Mouse (Mus musculus): Measurements from ENCODE around the gene Amigo1. TPM values are rescaled to one million over a fixed set of nuclear protein-coding genes. Genes with fewer than 3 reads are reported as not detected.

Amigo1 gene
- polyA plus RNA-seq, 1 experiment from 2014 or later, result 2.0 TPM

DNA sequence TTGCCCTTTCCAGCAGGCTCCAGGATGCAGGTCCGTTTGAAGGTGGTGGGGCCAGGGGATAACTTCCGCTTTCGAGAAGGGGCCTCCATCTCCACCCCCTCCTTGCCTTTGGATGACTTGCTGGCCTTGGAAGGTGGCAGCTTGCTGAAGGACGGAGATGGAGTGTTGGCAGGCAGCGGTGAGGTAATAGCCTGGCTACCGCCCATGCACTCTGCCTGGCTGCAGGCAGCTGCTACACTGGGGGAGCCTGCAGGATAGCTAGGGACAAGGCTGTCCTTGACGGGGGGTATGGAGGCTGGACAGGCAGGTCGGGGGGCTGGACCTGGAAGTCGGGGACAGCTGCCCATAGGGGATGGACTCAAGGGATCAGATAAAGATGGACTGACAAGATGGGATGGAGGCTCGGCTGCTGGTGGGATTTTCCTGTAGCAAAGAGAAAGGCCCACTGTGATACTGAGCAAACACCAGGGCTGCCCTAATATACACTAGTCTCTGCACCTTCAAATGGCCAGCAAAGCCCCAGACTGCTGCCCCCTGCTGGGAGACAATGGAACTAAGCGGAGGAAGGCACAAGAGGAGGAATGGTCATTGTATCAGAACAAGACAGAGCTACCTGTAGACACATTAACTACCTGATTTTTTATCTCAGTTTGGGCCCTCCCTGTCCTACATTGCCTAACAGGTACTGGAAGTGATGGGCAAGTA lies 17.6 kb downstream of the Amigo1 start:
- no peak overlapping the region for H3K9ac ChIP-seq
- H3K9me3 ChIP-seq, result no peaks in the 10 kb centered on the region
- H3K4me1 ChIP-seq, result peaks cover 52% of the 10 kb centered on the region
- H3K4me3 ChIP-seq, result no peak overlapping the region
- no peaks in the 10 kb centered on the region for H3K27me3 ChIP-seq
- WGBS, result 72% methylated on average over 11 of the region's 11 CpGs
- no peak overlapping the region for H3K4me2 ChIP-seq
- peaks cover 30% of the 10 kb centered on the region; the same call in 1 of the 2 replicates for H3K36me3 ChIP-seq
- ATAC-seq (ENCODE audit: borderline replicate concordance, extremely low read depth, low FRiP score, low TSS enrichment), result no peak
- no peak overlapping the region for H3K27ac ChIP-seq

DNA sequence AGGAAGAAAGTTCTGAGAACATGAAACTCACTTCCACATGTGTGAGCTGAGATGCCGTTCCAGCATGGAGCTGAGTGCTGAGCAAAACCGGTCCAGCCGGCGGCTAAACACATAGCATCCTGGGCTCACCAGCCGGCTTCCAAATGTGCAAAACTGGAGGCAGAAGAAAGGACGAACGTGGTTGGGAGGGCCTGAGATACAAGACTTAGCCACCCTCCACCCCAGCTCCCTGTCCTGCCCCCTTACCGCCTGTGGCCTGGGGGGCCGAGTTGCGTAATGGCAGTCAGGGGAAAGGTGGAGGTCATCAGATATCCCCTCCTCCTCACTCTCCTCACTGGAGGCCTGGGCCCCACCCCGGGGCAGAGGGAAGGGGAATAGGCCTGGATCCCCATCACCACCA lies 18.3 kb downstream of the Amigo1 start:
- no peak overlapping the region for H3K4me3 ChIP-seq
- no peak for ATAC-seq (ENCODE audit: borderline replicate concordance, extremely low read depth, low FRiP score, low TSS enrichment)
- WGBS, result 66% methylated on average over 11 of the region's 11 CpGs
- H3K27ac ChIP-seq, result 0 out of 2 replicates have a peak overlapping the region, but pooled peaks have one; percentile 13
- H3K9me3 ChIP-seq, result no peaks in the 10 kb centered on the region
- no peak overlapping the region for H3K4me2 ChIP-seq
- H3K36me3 ChIP-seq, result peaks cover 30% of the 10 kb centered on the region; the same call in 1 of the 2 replicates
- no peaks in the 10 kb centered on the region for H3K27me3 ChIP-seq
- peaks cover 59% of the 10 kb centered on the region for H3K4me1 ChIP-seq
- H3K9ac ChIP-seq, result no peak overlapping the region

DNA sequence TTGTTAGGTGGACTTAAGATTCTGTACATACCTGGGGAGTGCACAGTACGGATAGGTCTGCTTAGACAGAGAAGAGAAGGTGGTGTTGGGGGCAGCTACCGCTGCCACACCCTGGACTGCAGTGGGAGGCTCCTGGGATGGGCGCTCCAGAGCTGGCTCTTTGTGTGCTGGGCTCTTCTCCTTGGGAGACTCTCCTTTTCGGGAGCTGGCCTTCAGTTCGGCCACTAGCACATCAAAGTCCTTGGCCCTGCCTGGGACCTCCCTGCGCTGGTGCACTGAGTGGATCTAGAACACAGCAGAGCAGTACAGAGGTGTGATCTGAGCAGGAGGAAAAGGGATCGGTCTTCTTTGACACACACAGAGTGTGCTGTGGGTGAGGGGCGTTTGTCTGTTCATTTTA lies 19.5 kb downstream of the Amigo1 start:
- no peaks in the 10 kb centered on the region for H3K9me3 ChIP-seq
- H3K4me3 ChIP-seq, result no peak overlapping the region
- ATAC-seq (ENCODE audit: borderline replicate concordance, extremely low read depth, low FRiP score, low TSS enrichment), result no peak
- no peak overlapping the region for H3K27ac ChIP-seq
- H3K4me1 ChIP-seq, result peaks cover 56% of the 10 kb centered on the region
- H3K27me3 ChIP-seq, result no peaks in the 10 kb centered on the region
- WGBS, result 89% methylated on average over 8 of the region's 8 CpGs
- H3K36me3 ChIP-seq, result peaks cover 30% of the 10 kb centered on the region; the same call in 1 of the 2 replicates
- no peak overlapping the region for H3K9ac ChIP-seq
- no peak overlapping the region for H3K4me2 ChIP-seq

DNA sequence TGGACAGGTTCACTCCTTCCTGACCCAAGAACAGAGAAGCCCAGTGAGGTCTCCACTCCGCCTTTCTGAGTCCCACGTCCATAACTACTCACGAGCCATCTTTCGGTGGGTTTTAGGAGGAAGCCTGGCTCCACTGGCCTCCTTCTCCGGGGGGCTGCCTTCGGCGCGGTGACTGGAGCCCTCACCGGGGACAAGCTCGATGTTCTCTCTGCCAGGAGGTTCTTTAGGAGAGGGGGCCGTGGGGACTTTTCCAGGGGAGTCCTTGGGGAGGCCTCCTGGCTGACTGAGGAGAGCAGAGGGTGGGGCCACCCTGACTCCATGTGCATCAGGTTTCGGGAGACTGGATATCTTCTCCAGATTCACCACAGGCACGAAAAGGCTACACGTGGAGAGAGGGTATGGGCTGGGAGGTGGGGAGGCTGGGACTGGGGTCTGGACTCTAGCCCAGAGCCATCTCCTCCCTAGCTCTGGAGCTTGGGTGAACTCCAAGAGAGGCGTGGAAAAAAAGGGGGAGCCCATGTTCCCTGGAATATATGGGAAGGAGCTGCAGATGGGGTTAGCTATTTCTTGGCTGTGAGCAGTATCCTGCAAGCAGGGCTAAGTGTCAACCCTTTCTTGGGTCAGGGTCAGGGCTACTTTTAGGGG lies 20.7 kb downstream of the Amigo1 start:
- peaks cover 52% of the 10 kb centered on the region for H3K4me1 ChIP-seq
- peak overlapping the region; percentile 42; the same call in 1 of the 2 replicates for H3K27ac ChIP-seq
- H3K36me3 ChIP-seq, result peaks cover 30% of the 10 kb centered on the region; the same call in 1 of the 2 replicates
- H3K27me3 ChIP-seq, result no peaks in the 10 kb centered on the region
- peak; percentile 10; the same call in 1 of the 2 replicates for ATAC-seq (ENCODE audit: borderline replicate concordance, extremely low read depth, low FRiP score, low TSS enrichment)
- H3K9ac ChIP-seq, result no peak overlapping the region
- H3K4me2 ChIP-seq, result 0 out of 2 replicates have a peak overlapping the region, but pooled peaks have one; percentile 1
- WGBS, result 69% methylated on average over 15 of the region's 15 CpGs
- H3K4me3 ChIP-seq, result no peak overlapping the region
- no peaks in the 10 kb centered on the region for H3K9me3 ChIP-seq

DNA sequence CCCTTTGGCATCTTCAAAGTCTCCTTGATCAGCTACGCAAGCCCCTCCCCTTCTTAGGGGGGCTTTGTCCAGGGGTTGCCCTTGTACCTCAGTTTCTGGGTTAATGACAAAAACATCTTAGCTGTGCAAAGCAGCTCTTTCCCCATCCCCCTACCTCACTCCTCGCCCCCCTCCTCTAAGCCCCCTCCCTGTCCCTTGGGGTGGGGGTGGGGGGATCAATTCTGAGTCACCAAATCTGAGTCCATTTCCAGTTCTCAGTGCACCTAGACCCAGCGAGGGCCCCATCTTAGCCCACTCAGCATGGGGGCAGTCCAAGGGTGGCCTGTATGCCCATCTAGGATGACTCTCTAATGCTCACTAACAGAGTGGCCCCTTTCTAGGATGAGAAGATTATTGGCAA lies 22.9 kb downstream of the Amigo1 start:
- Histone ChIP-seq H3K36me3 (peaks cover 22% of the 10 kb centered on the region; the same call in 1 of the 2 replicates), H3K9ac (peak overlapping the region; percentile 59; the same call in 1 of the 2 replicates), H3K27ac (no peak overlapping the region), H3K4me1 (peaks cover 38% of the 10 kb centered on the region), H3K4me3 (peak overlapping the region; percentile 56), H3K27me3 (no peaks in the 10 kb centered on the region), H3K4me2 (peak overlapping the region; percentile 84), H3K9me3 (no peaks in the 10 kb centered on the region)
- 55% methylated on average over 3 of the region's 3 CpGs for WGBS
- no peak for ATAC-seq (ENCODE audit: borderline replicate concordance, extremely low read depth, low FRiP score, low TSS enrichment)

DNA sequence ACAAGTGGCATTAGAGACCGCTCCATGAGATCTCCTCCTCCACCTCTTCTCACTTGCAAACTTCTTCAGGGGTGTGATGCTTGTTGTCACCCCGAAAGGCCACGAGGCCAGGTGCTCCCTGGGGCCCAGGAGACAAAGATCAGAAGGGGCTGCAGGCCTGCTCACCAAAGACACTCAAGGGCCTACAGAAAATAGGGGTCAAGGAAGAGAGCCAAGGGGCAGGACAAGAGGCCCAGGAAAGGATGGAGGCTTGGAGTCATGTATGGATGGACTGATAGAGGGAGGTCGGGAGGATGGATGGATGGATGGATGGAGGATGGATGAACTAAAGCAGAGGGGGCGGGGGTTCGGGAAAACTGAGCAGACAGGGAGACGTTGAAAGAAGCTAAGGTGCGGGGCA lies 23.4 kb downstream of the Amigo1 start:
- no peak for ATAC-seq (ENCODE audit: borderline replicate concordance, extremely low read depth, low FRiP score, low TSS enrichment)
- 5% methylated on average over 8 of the region's 8 CpGs for WGBS
- no peak overlapping the region for H3K27ac ChIP-seq

DNA sequence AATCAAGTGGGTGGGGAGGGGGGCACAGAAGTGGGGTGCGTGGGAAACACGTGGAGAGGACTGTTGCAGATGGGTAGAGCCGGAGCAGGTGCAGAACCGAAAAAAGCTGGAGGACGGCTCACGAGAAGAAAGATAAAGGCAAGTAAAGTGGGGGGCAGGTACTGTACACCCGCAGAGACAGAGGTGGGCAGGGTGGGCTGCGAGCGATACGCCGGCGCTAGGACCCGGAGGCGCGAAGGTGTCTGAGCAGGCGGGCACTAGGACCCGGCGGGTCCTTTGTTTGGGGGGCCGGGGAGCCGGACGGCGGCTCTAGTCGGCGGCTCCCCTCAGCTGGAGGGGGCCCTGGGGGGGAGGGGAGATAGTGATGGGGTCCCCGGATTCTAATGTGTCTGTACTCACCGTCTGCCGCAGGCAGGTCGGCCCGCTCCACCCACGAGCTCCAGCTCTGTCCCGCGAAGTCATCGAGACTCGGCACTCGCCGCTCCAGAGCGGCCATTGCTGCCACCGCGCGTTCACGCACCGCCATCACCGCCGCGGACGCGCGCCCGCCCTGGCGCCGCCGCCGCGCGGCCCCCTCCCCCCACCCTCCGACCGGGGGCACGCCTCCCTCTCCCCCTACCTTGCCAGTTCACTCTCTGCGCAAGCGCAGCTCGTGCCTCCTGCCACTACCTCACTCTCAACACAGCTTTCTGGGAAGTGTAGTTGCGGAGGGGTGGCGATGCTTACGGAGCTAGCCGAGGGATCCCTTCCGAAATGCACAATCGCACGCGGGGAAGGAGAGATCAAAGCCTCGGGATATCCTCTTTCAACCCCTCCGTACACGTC lies 24.0 kb downstream of the Amigo1 start:
- Histone ChIP-seq H3K9ac (peak overlapping the region; percentile 59), H3K27me3 (no peaks in the 10 kb centered on the region), H3K9me3 (no peaks in the 10 kb centered on the region), H3K4me3 (peak overlapping the region; percentile 56), H3K36me3 (peaks cover 13% of the 10 kb centered on the region; the same call in 1 of the 2 replicates), H3K27ac (peak overlapping the region; percentile 88), H3K4me2 (peak overlapping the region; percentile 84), H3K4me1 (peaks cover 34% of the 10 kb centered on the region)
- ATAC-seq (ENCODE audit: borderline replicate concordance, extremely low read depth, low FRiP score, low TSS enrichment), result peak; percentile 93
- WGBS, result under 1% methylated on average over 69 of the region's 72 CpGs

More for the DNA sequence above, 23.4 kb downstream of the Amigo1 start:
- Histone ChIP-seq H3K4me3 (peak overlapping the region; percentile 56), H3K27me3 (no peaks in the 10 kb centered on the region), H3K4me2 (peak overlapping the region; percentile 84), H3K9me3 (no peaks in the 10 kb centered on the region), H3K4me1 (peaks cover 36% of the 10 kb centered on the region), H3K36me3 (peaks cover 18% of the 10 kb centered on the region; the same call in 1 of the 2 replicates), H3K9ac (peak overlapping the region; percentile 59)

DNA sequence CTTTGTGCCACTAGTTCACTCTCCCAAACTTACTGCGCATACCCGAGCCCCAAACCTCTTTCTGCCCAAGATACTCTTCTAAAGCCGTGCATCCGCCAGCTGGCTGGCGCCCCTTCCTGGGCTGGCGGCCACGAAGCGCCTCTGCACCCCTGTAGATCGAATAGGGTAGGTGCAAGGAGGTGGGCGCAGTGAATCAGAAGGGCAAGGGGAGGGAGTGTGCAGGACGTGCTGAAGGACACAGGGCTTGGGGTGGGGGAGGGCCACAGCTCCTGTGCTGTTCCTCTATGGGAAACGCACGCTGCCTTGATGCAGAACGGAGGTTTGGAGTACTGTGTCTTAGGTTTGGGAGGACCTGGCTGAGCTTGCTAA lies 24.6 kb downstream of the Amigo1 start, which contains the start of gene Atxn7l2:
Gene Atxn7l2, minus strand, starts transcription at position 164 of the 369 bp plus-strand sequence.
- Histone ChIP-seq H3K27ac (peak within 1 kb of the TSS; percentile 88), H3K36me3 (peaks cover 7% of the 10 kb centered on the region; the same call in 1 of the 2 replicates), H3K9ac (peak within 1 kb of the TSS; percentile 59), H3K4me3 (peak within 1 kb of the TSS; percentile 56), H3K27me3 (no peaks in the 10 kb centered on the region), H3K4me1 (peaks cover 34% of the 10 kb centered on the region), H3K4me2 (peak within 1 kb of the TSS; percentile 84), H3K9me3 (no peaks in the 10 kb centered on the region)
- ATAC-seq (ENCODE audit: borderline replicate concordance, extremely low read depth, low FRiP score, low TSS enrichment), result peak; percentile 72
- 0% methylated on average over 14 of the region's 14 CpGs for WGBS

DNA sequence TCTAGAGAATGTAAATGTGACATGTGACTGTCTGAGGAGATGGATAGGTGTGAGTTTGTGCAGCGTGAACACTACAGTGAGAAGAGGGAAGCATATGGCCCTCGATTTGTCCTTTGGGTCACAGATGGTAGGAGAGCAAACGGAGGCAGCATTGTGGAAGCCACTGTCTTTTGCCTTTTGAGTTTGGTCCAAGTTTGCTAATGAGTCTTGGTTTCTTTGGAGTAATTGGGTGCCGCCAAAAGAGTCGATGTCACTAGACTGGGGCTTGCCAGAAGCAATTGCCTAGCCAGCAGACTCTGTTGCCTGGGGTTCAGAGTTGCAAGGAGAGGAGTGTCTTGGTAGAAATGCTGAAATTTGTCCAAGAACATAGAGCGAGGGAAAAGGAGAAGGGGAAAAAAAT lies 25.7 kb downstream of the Amigo1 start:
- Histone ChIP-seq H3K9me3 (no peaks in the 10 kb centered on the region), H3K36me3 (no peaks in the 10 kb centered on the region), H3K27ac (no peak overlapping the region), H3K27me3 (no peaks in the 10 kb centered on the region), H3K4me1 (peaks cover 29% of the 10 kb centered on the region), H3K4me2 (peak overlapping the region; percentile 84; the same call in 1 of the 2 replicates), H3K4me3 (no peak overlapping the region), H3K9ac (no peak overlapping the region)
- no peak for ATAC-seq (ENCODE audit: borderline replicate concordance, extremely low read depth, low FRiP score, low TSS enrichment)
- WGBS, result 59% methylated on average over 6 of the region's 6 CpGs

DNA sequence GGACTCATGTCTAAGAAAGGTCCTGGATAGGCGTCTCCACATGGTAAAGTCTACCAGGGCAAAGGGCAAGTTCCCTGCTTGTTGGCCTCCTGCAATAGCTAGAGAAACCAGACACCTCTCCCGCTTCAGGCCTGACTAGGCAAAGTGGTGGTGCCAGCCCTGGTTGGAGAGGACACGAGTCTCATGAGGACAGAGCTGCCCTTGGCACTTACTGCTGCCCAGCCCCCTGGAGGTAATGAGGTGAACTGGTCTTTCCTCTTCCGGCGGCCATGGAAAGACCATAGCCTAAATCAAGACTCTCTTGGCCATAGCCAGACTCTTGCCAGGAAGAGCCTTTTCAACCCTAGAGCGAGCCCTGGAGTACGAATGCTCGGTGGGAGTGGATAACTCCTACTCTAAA lies 26.3 kb downstream of the Amigo1 start:
- Histone ChIP-seq H3K27ac (no peak overlapping the region), H3K4me3 (no peak overlapping the region), H3K4me2 (no peak overlapping the region), H3K27me3 (no peaks in the 10 kb centered on the region; the same call in 1 of the 2 replicates), H3K9ac (no peak overlapping the region), H3K36me3 (no peaks in the 10 kb centered on the region), H3K4me1 (peaks cover 24% of the 10 kb centered on the region), H3K9me3 (no peaks in the 10 kb centered on the region)
- 75% methylated on average over 8 of the region's 8 CpGs for WGBS
- no peak for ATAC-seq (ENCODE audit: borderline replicate concordance, extremely low read depth, low FRiP score, low TSS enrichment)

DNA sequence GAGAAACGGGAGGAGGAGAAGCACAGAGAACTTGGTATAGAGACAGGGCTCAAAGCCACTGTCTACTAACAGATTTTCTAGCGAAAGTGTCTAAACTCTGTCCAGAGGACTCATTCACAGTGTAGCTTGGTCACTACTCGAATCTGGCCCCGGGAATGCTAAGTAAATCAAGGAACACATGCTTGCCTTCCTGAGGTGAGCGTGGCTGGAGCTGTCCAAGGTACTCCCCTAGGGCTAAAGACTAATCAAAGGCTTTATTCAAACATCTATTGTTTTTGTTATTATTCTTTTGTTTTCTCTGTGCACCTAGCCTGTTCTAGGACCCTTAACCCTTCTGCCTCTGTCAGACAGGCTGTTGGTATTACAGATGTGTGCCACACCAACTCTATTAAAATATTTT lies 28.6 kb downstream of the Amigo1 start:
- Histone ChIP-seq H3K27ac (no peak overlapping the region), H3K4me2 (no peak overlapping the region), H3K27me3 (peaks cover 1% of the 10 kb centered on the region; the same call in 1 of the 2 replicates), H3K36me3 (no peaks in the 10 kb centered on the region), H3K4me3 (no peak overlapping the region), H3K4me1 (peaks cover 6% of the 10 kb centered on the region), H3K9ac (no peak overlapping the region), H3K9me3 (no peaks in the 10 kb centered on the region)
- WGBS, result 9% methylated on average over 5 of the region's 5 CpGs
- no peak for ATAC-seq (ENCODE audit: borderline replicate concordance, extremely low read depth, low FRiP score, low TSS enrichment)
